Mouse (Mus musculus) brain, embryonic 14.5 days (tissue): ENCODE results near the gene Gon7. TPM values are rescaled to one million over a fixed set of nuclear protein-coding genes. Genes with fewer than 3 reads are reported as not detected.
A peak's percentile ranks its signal among the peaks of the same experiment; 100 is the strongest.

Experiments
- DNase-seq: peaks from one replicate; pipeline ENCODE4 v3.0.0-alpha.2; 2011; ENCODE audit warnings: low read depth
- CTCF ChIP-seq: fragments of 200-500 bp; IDR thresholded peaks from 2 replicates; pipeline ENCODE4 v1.5.1; 2012; ENCODE audit warnings: inconsistent platforms, mild to moderate bottlenecking, moderate library complexity, borderline replicate concordance; ENCODE audit not compliant: insufficient read depth, insufficient read length; ENCODE audit errors: extremely low read depth
- POLR2A ChIP-seq: fragments of 200-500 bp; IDR thresholded peaks from 2 replicates; pipeline ENCODE4 v1.6.1; 2012; ENCODE audit warnings: mild to moderate bottlenecking, inconsistent platforms, borderline replicate concordance; ENCODE audit not compliant: poor library complexity, insufficient read depth, insufficient read length, severe bottlenecking; ENCODE audit errors: extremely low read depth
- polyA plus RNA-seq: library from polyadenylated mRNA; depleted of rRNA; stranded (reverse); fragments of >200 nt; gene quantifications from 2 replicates; pipeline ENCODE4 v1.2.3, GENCODE M21; 2012

Gon7 gene
- polyA plus RNA-seq, 1 experiment, result 24.1 TPM

GRCm38 (mm10) chr12:102740285-102740684 is 17.3 kb downstream of the Gon7 start:
- DNase-seq, result peak; percentile 33
- TF ChIP-seq POLR2A (no peak), CTCF (peak; percentile 51; the same call in 1 of the 2 replicates)

GRCm38 (mm10) chr12:102739096-102739495 is 18.5 kb downstream of the Gon7 start:
- TF ChIP-seq POLR2A, result no peak
- no peak for DNase-seq

GRCm38 (mm10) chr12:102733381-102733780 is 24.2 kb downstream of the Gon7 start:
- peak; percentile 51 for DNase-seq
- peak; percentile 71 for TF ChIP-seq CTCF
- TF ChIP-seq POLR2A, result no peak

GRCm38 (mm10) chr12:102730798-102731619 is 26.6 kb downstream of the Gon7 start:
- TF ChIP-seq CTCF (no peak), POLR2A (no peak)
- DNase-seq, result peak; percentile 64

- no peak; the same call in 1 of the 2 replicates for TF ChIP-seq POLR2A
- TF ChIP-seq CTCF, result no peak
- DNase-seq, result peak; percentile 98
These were observed 27.5 kb downstream of the Gon7 start for GRCm38 (mm10) chr12:102729855-102730797.

GRCm38 (mm10) chr12:102725761-102726175 is 31.8 kb downstream of the Gon7 start:
- DNase-seq, result peak; percentile 39
- no peak for TF ChIP-seq CTCF
- TF ChIP-seq POLR2A, result no peak

- TF ChIP-seq CTCF (no peak), POLR2A (no peak)
These were observed 32.5 kb downstream of the Gon7 start for GRCm38 (mm10) chr12:102725146-102725545.

GRCm38 (mm10) chr12:102723861-102724260 is 33.7 kb downstream of the Gon7 start:
- TF ChIP-seq POLR2A (no peak), CTCF (no peak)
- DNase-seq, result peak; percentile 58

More at GRCm38 (mm10) chr12:102725146-102725545, 32.5 kb downstream of the Gon7 start:
- no peak for DNase-seq

GRCm38 (mm10) chr12:102722966-102723365 is 34.6 kb downstream of the Gon7 start:
- TF ChIP-seq CTCF, result no peak
- no peak for TF ChIP-seq POLR2A
- DNase-seq, result no peak

GRCm38 (mm10) chr12:102722451-102722850 is 35.2 kb downstream of the Gon7 start:
- DNase-seq, result no peak
- no peak for TF ChIP-seq POLR2A

GRCm38 (mm10) chr12:102719552-102720315 is 37.9 kb downstream of the Gon7 start:
- peak; percentile 85 for DNase-seq
- TF ChIP-seq CTCF, result peak; percentile 79
- no peak for TF ChIP-seq POLR2A
